Mouse (Mus musculus) retina, adult 2 months (tissue): ENCODE data around the gene Olfr1564.
"Not testable (repeated sequence)": the region's sequence is repeated elsewhere in the genome, so short reads cannot be mapped to it uniquely, and the experiment has no call there.

Experiments
- DNase-seq: peaks from one replicate; pipeline ENCODE4 v3.0.0-alpha.2; 2012; ENCODE audit warnings: low read depth, low spot score

Olfr1564 gene

GRCm38 (mm10) chr17:33221590-33221989 is at the start of gene Olfr1564:
Gene Olfr1564, minus strand, starts transcription at chr17:33221690.
- no peak for DNase-seq

GRCm38 (mm10) chr17:33268907-33269306 is 47.4 kb upstream of the Olfr1564 start:
- no peak for DNase-seq

DNA sequence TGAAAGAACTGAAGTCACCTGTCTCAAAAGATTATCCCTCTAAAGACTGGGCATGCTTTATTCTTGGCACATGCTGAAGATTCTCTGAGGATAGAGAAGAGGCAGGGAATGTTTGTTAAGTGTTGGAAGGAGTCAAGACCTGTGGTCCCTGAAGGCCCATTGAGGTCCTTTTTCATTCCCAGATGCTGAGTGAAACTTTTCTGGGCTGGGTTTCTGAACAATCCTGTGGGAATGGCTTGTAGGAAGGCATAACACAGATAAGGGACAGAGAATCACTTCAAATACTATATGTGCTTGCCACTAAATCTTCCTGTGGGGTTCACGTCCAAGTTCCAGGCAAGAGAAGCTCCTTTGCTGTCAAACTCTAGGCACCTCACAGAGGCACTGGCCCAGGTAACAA is 42.9 kb upstream of the Olfr1564 start, which contains the start of gene Olfr63:
Gene Olfr63 (plus strand): TSS at position 301 of the 400 bp plus-strand sequence.
- DNase-seq: no peak

DNA sequence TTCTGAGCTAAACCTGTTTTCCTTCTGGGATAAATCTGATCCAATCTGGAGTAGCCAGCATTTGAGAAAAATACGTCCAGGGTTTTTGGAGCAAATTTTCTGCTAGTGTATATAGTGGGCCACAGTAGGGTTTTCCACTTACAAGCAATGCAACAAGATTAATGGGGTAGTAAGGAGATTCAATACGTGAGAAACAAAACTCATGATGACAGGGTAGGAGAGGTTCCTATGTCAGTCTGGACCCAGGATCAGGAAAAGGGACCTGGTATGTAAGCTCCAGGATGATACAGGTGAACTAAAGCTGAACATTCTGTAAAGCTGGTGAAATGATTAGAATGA is 33.8 kb upstream of the Olfr1564 start:
- DNase-seq: not testable (repeated sequence)

DNA sequence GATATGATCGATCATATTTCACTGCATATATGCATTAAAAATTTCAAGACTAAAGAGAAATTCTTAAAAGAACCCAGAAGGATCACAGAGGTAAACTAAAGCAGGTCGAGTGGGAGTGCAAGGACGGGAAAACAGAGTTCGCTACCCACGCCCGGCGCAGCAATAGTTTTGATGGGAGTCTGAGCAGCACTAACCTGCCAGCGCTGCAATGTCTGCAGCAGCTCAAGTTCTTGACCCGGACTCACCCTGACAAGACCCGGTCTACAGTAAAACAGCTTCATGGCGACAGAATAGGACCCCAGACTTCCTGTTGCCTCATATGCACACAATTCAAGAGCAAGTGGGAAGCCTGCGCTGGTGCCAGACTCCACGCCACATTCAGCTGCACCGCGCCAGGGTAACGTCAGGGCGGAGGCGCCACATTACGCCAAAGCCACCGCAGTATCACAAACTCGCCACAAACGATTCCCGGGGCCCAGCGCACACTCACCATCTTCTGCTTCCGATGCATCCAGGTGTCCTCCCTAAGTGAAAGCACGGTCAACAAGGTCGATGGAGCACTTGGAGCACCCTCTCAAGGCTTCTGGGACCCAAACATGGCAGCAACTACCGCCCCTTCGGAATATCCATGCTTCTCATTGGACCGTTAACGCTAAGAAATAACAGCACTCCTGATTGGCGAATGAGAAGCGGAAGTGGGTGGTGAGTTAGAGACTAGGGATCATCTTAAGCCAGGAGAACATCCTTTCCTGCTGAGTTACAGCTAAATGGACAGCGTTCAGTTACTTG is 33.2 kb upstream of the Olfr1564 start, which contains the start of gene Zfp955a:
Gene Zfp955a (minus strand): TSS at position 616 of the 789 bp plus-strand sequence.
- not testable (repeated sequence) for DNase-seq

DNA sequence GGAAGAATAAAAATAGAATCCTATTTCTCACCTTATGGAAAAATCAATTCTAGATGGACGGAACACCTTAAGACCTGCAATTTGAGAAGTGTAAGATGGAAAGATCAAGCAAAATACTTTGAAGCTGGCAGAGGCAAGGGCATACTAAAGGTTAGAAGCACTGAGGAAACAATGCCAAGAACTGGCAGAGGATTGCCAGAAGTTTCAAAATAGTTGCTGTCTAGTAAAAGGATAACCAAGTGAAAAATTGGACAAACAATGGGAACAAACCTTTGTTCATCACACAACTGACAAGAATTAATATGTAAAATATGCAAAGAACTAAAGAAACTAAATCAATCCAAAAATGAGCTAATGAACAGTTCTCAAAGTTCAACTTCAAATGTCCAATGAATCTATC is 15.2 kb upstream of the Olfr1564 start:
- not testable (repeated sequence) for DNase-seq

GRCm38 (mm10) chr17:33191002-33191401 is 30.5 kb downstream of the Olfr1564 start, which contains the start of gene Olfr239:
Gene Olfr239, plus strand, starts transcription at chr17:33191302.
- not testable (repeated sequence) for DNase-seq

DNA sequence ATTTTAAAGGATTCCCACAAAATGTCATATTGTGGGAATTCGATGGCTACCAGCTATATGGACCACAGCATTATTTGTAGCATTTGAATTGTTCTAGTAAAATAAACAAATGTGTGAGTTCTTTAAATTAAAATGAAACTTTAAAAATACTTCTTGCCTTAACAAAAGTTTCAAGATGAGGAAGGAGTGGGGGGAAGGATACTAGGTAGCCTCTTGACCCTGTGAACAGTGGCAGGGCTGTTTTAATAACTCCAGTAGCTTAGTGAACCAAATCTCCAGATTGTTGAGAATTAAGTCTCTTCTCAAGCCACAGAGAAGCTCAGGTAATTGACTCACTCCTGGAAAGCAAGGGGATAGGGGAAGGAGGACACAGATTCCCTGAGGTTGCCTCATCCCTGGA is 53.3 kb downstream of the Olfr1564 start, which contains the start of gene Olfr55:
Gene Olfr55 (plus strand): TSS at position 301 of the 400 bp plus-strand sequence.
- DNase-seq: not testable (repeated sequence)
